Mouse (Mus musculus) spleen, embryonic (tissue): ENCODE results near the gene Igf2.

Experiments used
- CTCF ChIA-PET: fragments of 350-600 bp; sonication (Branson Sonifier 250); formaldehyde crosslinking; loops from one replicate; lab custom pipeline; 2022; lab: Charles Lee

The Igf2 gene

DNA sequence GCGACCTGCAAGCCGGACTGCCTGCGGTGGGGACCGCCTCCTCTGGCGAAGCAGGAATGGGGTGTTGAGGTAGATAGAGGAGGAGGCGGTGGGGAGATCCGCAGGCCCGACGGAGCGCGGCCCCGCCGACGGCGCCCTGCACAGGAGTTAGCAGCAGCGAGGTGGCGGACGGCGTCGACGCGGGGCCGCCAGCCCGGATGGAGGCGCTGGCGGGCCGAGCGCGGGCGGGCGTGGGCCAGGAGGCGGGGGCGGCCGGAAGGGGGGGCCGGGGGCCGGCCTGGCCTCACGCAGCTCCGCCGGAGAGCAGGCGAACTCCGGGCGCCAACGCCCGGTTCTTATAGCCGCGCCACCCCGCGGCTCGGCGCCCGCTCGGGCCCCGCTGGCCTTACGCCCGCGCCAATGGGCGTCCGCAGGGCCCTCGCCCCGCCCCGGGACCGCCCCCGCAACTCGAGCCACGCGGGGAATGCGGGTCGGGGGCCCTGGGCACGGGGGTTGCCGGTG, 7.4 kb downstream of the Igf2 start:
- CTCF ChIA-PET, result no interaction called here

DNA sequence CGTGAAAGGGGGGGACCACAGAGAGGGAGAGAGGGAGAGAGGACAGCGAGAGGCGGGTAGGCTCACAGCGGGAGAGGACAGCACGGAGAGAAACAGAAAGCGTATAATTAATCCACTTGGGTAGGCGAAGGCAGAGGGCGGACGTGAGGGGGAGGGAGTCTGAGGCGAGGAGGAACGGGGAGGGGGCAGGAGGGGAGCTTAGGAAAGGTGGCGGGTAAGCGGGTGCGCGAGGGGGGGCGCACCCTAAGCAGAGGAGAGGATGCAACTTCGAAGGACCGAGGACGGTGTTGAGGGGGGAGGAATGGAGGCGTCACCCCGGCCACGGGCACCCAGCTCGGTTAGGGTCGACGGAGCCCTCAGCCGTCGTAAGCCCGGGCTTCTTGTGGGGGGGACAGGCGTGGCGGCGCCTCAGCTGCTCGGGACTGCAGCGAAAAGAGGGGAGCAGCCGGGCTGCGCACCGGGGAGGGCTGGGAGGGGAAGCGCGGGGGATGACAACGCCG, 7.9 kb downstream of the Igf2 start:
- CTCF ChIA-PET, result no interaction called here

DNA sequence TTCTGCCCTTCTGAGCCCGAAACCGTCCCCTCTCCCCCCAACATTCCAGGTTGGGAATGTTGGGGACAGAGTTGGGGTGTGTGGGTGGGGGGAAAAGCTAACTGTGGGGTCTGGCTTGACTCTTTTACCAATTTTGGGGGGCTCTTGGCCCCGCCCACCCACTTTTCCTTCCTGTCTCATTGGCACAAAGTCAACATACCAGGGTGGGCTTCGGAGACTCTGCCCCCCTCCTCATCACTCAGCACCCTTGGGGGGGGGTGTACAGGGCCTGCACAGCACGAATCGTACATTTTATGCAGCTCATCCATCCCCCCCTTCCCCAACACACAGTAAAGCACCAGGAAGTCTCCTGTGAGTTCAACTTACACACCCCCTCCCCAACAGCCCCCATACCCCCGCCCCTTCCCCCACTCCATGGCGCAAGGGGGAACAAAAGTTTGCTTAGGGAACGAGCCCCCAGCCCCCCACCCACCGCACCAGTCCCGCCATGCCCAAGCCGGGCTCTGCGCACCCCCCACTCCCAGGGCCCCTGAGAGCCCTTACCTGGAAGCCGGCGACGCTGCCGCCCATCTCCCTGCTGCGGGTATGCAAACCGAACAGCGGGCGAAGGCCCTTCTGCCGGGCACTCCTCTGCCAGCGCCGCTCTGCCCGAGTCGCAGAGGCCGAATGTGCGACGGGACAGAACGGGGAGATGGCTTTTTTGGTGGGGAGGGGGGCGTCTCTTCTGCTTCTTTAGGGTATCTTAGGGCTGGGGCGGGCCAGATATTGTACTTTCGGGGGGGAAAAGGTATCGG, 8.6 kb downstream of the Igf2 start:
- CTCF ChIA-PET, result interaction anchor here (0.7 kb wide), 2 partner anchors 49 to 190 kb away, joined by 3 read pairs; no protein-coding TSS in a partner anchor

DNA sequence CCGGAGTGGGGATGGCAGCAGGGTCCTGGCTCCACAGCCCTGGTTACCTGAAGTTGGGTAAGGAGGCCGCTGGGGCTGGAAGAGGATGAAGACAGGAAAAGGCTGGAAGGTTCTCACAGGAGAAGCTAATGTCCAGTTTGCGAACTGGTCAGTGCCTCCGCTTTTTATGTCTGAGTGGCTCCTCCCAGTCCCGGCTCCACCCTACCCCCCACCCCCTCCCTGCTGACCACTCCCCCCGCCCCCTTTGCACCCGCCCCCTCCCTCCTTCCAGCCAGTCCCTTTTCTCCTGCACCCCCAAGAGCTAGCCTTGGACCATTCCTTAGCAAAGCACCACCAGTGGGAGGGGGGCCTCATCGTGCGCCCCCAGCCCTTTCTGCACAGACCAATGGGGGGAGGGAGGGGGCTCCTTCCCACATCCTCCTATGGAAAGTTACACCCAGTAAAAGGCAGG, 9.2 kb downstream of the Igf2 start:
- CTCF ChIA-PET, result interaction anchor here (0.7 kb wide), 2 partner anchors 48 to 189 kb away, joined by 3 read pairs; no protein-coding TSS in a partner anchor

DNA sequence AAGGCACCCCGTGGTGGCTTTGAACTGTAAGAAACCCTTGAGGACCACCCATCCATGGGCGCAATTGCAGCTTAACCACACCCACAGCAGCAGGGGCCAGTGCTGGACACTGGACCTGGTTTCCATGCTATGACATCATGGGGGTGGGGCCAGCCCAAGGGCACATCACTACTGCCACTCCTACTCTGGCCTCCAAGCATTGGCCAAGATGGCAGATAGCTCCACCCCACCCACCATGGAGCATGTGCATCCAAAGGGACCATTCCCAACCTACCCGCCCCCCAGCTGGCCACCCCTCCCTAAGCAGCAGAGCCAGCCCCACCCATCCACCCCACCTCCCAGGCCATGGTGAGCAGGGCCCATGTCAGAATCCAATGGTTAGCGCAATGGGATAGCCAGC, 10.6 kb downstream of the Igf2 start:
- CTCF ChIA-PET, result interaction anchor here (0.7 kb wide), 1 partner anchor 806 kb away, joined by 4 read pairs; no protein-coding TSS in a partner anchor

DNA sequence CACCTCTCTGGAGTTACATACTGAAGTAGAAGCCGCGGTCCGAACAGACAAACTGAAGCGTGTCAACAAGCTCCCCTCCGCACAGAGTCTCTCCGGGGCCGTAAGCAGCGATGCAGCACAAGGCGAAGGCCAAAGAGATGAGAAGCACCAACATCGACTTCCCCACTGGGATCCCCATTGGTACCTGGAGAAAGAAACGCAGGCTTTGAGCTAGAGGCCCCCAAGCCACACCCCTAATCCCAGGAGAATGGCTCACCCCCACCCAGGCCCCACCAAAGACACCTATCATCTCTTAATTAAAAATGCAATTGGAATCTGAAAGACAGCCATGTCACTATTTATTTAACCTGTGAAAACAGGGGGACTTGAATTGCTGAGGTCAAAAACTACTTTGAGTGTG, 11.0 kb downstream of the Igf2 start:
- CTCF ChIA-PET, result interaction anchor here (0.7 kb wide), 1 partner anchor 807 kb away, joined by 4 read pairs; no protein-coding TSS in a partner anchor

DNA sequence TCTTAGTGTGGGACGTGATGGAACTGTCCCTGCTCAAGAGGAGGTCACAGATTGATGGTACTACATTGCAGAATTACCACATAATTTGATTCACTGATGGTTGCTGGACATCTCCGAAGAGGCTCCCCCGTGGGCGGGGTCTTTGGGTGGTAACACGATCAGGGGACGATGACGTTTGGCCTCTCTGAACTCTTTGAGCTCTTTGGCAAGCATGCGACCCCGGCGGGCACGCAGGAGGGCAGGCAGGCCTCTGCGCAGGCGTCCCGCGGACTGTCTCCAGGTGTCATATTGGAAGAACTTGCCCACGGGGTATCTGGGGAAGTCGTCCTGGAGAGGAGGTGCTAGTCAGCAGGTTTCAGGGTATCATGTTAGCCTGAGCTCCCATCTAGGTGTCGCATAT, 12.9 kb downstream of the Igf2 start:
- CTCF ChIA-PET, result no interaction called here

DNA sequence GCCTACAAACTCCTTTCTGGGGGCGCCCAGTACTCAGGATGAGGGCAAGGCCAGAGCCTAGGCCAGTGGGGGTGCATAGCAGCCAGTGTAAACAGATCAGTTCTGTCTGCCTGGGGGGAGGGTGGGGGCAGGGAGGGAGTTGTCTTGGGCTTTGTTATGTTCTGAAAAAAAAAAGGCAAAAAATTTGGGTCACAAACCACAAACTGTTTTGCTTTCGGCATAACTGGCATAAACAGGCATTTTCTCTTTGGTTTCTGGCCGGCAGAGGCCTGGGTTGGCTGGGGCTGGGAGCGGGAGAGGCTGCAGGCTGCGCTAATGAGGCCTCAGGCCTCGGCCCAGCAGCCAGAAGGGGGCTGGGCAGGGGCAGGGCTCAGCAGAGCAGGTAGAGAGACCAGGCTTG, 19.9 kb downstream of the Igf2 start:
- CTCF ChIA-PET, result no interaction called here

DNA sequence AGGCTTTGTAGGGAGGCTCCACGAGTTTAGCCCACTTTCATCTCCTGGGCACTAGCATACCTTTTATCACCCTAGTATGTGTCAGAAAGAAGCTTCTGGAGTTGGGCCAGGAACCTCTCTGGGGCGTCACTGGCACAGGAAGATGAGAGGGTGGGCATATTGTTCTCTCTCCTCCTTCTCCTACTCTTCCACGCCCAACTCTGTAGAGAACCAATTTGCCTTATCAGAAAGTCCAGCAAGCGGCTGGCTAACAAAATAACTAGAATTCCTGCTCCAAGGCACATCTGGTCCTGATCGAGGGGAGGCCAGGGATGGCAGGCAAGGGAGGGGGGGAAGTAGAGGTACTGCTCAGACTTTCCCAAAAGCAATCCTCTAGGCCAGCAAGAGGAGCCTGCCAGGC, 21.6 kb downstream of the Igf2 start:
- CTCF ChIA-PET, result no interaction called here

DNA sequence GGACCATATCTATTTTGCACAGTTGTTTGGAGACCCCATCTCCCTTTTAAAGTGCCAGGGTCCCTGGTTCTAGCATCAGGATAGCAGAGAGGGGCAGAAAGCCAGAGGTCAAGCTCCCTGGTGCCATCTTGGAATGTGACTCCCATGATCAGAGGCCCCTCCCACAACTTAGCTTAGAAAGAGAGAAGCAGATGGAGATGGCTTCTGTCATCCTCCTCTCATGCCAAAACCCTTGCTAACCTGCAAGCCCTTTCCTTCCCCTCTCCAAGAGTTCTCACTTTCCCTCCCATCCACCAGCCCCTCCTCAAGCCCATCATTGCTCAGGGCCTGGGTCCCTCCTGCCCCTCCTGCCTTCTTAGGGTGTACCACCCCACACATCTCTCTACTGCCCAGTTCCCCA, 30.4 kb downstream of the Igf2 start:
- CTCF ChIA-PET, result no interaction called here

DNA sequence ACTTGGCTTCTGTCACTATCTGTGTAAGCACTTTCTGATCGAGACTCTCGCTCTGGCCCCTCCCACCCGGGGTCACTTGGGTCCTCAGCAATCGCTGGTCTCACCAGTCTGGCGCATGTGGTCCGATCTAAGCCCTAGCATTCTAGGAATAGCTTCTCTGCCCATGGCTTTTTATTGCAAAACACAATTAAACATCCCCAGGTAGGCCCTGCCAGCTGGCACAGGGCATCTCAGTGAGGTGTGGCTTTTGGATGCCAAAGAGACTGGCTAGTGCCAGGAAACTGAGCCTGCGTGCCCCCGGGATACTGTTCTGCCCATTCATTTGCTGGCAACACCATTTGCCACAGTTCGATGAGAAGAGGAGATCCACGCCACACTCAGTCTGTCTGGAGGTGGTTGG, 35.9 kb downstream of the Igf2 start:
- CTCF ChIA-PET, result no interaction called here

DNA sequence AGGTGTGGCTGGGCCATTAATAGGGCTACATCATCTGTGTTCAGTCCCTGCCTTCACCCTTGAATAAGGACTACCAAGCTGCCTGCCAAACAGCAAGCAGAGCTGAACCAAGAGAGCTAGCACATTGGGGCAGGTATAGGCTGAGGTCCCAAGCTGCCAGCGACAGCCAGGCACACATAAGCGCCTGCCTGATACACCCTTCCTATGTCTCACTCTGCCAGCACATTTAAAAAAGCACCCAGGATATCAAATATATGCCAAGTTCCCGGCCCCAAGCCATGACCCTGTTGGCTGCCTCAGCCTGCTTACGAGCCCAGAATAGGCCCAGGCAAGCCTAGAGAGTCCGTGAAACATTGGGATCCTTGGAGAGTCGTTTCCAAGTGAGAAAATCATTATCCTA, 36.8 kb downstream of the Igf2 start:
- CTCF ChIA-PET, result no interaction called here

DNA sequence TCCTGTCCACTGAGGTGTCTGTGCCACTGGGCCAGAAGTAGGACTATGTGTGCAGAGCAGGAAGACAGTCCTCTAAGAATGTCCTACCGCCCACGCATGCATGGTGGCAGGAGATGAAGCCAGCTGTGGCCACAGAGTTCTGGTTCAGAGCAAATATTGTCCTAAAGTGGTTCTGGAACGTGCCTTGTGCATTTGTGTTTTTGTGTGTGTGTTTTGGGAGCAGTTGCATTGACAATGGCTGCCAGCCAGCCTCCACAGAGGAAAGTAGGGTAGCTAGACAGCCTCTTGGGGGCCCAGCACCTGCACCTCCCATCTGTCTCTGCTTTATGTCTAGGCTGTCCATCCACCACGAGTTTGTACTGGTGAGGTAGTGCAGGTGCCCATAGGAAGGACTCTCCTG, 44.4 kb downstream of the Igf2 start:
- CTCF ChIA-PET, result no interaction called here

DNA sequence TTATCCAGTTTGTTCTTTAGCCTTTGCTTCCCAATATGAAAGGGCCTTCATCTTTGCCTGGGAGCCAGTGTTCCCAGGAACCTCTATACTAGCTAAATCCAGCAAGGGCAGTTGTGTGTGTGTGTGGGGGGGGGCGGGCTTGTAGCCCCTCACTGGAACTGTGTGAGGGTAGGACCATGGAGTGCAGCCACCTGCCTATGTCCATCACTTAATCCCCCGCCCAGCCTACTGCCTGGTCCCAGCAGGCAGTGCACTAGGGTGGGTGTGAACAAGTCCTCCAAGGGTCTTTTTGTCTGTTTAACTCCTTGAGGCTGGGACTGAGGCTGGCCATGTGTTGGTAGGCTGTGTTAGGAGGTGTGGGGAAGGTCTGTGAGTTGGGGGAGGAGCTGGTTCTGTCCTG, 53.5 kb downstream of the Igf2 start:
- CTCF ChIA-PET, result interaction anchor here (0.6 kb wide), 1 partner anchor 1859 kb away, joined by 4 read pairs; no protein-coding TSS in a partner anchor

DNA sequence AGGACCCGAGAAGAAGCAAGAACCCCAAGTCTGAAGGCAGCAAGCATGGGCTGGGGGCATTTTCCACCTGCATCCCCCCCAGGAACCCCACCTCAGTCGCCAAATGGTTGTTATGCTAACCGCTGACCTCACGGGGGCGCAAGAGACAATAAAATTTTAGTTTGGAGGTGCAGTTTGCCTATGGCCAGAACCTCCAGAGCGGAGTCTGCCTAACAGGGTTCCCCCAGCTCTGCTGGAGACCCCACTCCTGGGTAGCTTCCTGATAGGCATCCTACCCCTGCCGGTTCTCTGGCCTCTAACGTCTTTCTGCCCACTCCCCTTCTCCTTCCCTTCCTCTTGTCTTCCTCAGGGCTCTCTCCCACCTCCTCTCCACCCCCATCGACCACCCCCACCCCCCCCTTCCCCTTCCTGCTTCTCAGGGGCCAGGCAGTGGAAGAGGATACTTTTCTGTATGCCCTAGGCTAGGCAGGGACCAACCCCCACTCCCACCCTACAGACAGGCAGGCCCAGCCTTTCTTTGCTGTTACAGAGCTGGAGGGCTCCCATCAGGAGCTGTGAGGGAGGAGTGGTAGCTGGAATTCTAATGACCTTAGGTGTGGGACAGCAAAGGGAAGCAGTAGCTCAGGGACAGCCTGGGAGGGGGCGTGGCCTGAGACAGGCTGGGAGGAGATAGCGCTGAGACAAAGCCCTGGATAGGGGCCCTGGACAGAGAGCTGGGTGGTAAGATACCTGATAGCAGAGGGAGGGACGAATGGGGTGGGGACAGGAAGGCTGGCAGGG, 55.8 kb downstream of the Igf2 start:
- CTCF ChIA-PET, result interaction anchor here (1.1 kb wide), 1 partner anchor 61 kb away, joined by 10 read pairs; no protein-coding TSS in a partner anchor

DNA sequence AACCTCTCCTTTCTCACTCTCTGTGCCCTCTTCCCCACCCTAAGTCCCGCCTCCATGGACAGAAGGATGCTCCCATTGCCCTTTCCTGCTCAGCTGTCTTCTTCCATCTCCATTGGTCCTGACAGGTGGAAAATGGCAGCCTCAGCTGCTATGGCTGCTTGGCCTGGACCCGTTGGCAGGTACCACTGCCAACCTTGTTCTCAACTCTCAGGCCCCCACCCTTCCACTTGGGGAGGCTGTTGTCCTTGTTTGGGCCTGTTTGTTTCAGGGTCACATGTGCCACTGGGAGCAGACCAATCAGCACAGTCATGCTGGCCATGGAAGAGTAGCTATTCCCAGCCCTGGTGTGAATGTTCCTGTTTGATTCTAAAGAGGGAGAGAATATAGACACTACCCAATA, 65.7 kb downstream of the Igf2 start:
- CTCF ChIA-PET, result no interaction called here
